Mouse (Mus musculus) bone marrow, adult 2 months (tissue): ENCODE measurements at regions not wholly inside any gene's neighbourhood (a gene's known extent, or its start where the extent isn't known, plus 50 kb on each side); places are given as distances from the start of the nearest gene placed in this dataset.

Experiments
- CTCF ChIP-seq: fragments of 200-500 bp; IDR thresholded peaks from 2 replicates; pipeline ENCODE4 v1.5.1; 2011; ENCODE audit warnings: low read length, control low read depth; ENCODE audit not compliant: control insufficient read depth, insufficient read depth
- POLR2A ChIP-seq: fragments of 200-500 bp; IDR thresholded peaks from 2 replicates; pipeline ENCODE4 v1.6.1; 2011; ENCODE audit warnings: low read depth, mild to moderate bottlenecking, control low read depth, low read length, borderline replicate concordance; ENCODE audit not compliant: control insufficient read depth

GRCm38 (mm10) chr8:116264078-116264477 is 240.7 kb upstream of the Dynlrb2 start:
- TF ChIP-seq POLR2A (no peak), CTCF (no peak)
